Mouse (Mus musculus): ENCODE measurements around the gene Gtf3c4. TPM values are rescaled to one million over a fixed set of nuclear protein-coding genes. Genes with fewer than 3 reads are reported as not detected.

Gtf3c4 gene
- polyA plus RNA-seq, 1 experiment from 2014 or later, result 17.4 TPM

Other genes starting within 250 kb of the Gtf3c4 start
- gene Gfi1b, start 218.4 kb downstream of the Gtf3c4 start, polyA plus RNA-seq (2015; fragmentation: Nextera tagmentation; extraction: Ambion mirVana), result 0.65 and 0.98 TPM in 2 replicates
- 21.2 and 23.2 TPM in 2 replicates for gene Tsc1, start 199.1 kb downstream of the Gtf3c4 start, polyA plus RNA-seq (2015; fragmentation: Nextera tagmentation; extraction: Ambion mirVana)
- gene Spaca9, start 140.6 kb downstream of the Gtf3c4 start, polyA plus RNA-seq (2015; fragmentation: Nextera tagmentation; extraction: Ambion mirVana), result 1.7 and 2.0 TPM in 2 replicates
- gene Ak8, start 140.2 kb downstream of the Gtf3c4 start, polyA plus RNA-seq (2015; fragmentation: Nextera tagmentation; extraction: Ambion mirVana), result 0.74 and 0.75 TPM in 2 replicates
- 15.0 and 17.7 TPM in 2 replicates for gene Ddx31, start within 50 bp of the Gtf3c4 start, polyA plus RNA-seq (2015; fragmentation: Nextera tagmentation; extraction: Ambion mirVana)
- gene Barhl1, start 76.3 kb upstream of the Gtf3c4 start, polyA plus RNA-seq (2015; fragmentation: Nextera tagmentation; extraction: Ambion mirVana), result 0.06 TPM in 1 of 2 replicates, not detected in the other
- 0.24 and 0.65 TPM in 2 replicates for gene Cfap77, start 214.7 kb upstream of the Gtf3c4 start, polyA plus RNA-seq (2015; fragmentation: Nextera tagmentation; extraction: Ambion mirVana)
- gene Ttf1, start 219.9 kb upstream of the Gtf3c4 start, polyA plus RNA-seq (2015; fragmentation: Nextera tagmentation; extraction: Ambion mirVana), result 10.8 and 11.9 TPM in 2 replicates